Mouse (Mus musculus): ENCODE results near the gene Ppp2r5a. TPM values are rescaled to one million over a fixed set of nuclear protein-coding genes. Genes with fewer than 3 reads are reported as not detected.

Gene Ppp2r5a
- 10.5 and 11.8 TPM in 2 replicates for polyA plus RNA-seq (2014; fragmentation: Nextera tagmentation; extraction: Ambion mirVana)

DNA sequence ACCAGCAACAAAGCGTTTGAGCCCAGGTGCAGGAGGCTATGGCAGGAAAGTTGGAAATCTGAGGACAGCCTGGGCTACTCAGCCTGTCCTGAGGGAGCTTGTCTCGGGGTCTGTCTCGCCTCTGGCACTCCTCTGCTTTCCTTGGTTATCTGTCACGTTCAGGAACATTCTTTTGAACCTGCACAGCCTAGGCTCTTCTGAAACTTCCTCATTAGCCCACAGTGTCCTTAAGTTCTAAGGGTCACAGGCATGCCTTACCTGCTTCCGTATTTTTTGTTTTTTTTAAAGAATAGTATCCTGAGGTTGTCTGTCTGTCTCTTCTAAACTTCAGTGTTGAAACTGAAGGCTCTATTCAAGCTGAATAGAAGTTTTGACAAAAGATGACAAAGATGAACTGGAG is at the start of gene Ppp2r5a:
Gene Ppp2r5a (minus strand): TSS at position 199 of the 400 bp plus-strand sequence.
- H3K27me3 ChIP-seq (replicated peaks; ENCODE audit: control insufficient read depth, insufficient read depth, low read length), result no peaks in the 10 kb centered on the region
- DNase-seq (ENCODE audit: low spot score) (no peak), ATAC-seq (no peak)
- no peaks in the 10 kb centered on the region for H3K9me3 ChIP-seq (replicated peaks; ENCODE audit: control insufficient read depth, low read length)
- no peaks in the 10 kb centered on the region for H3K36me3 ChIP-seq (ENCODE audit: control insufficient read depth, insufficient read depth, low read length)
- no peak within 1 kb of the TSS for H3K4me3 ChIP-seq (ENCODE audit: low read depth, low read length)
- H3K27ac ChIP-seq (ENCODE audit: low read depth, low read length), result no peak within 1 kb of the TSS
- no peak within 1 kb of the TSS for H3K9ac ChIP-seq (ENCODE audit: low read length)
- no peaks in the 10 kb centered on the region for H3K4me1 ChIP-seq (ENCODE audit: control insufficient read depth, insufficient read depth, low read length)
- WGBS, result 63% methylated on average over 5 of the region's 5 CpGs
- no peak within 1 kb of the TSS for H3K4me2 ChIP-seq (ENCODE audit: low read length)

- H3K36me3 ChIP-seq (ENCODE audit: control insufficient read depth, insufficient read depth, low read length), result no peaks in the 10 kb centered on the region
- ATAC-seq (no peak), DNase-seq (ENCODE audit: low spot score) (no peak)
- H3K4me2 ChIP-seq (ENCODE audit: low read length), result no peak overlapping the region
- WGBS, result 82% methylated on average over 5 of the region's 5 CpGs
- H3K27ac ChIP-seq (ENCODE audit: low read depth, low read length), result no peak overlapping the region
- no peaks in the 10 kb centered on the region for H3K9me3 ChIP-seq (replicated peaks; ENCODE audit: control insufficient read depth, low read length)
- H3K4me3 ChIP-seq (ENCODE audit: low read depth, low read length), result no peak overlapping the region
- H3K4me1 ChIP-seq (ENCODE audit: control insufficient read depth, insufficient read depth, low read length), result no peaks in the 10 kb centered on the region
- no peak overlapping the region for H3K9ac ChIP-seq (ENCODE audit: low read length)
- no peaks in the 10 kb centered on the region for H3K27me3 ChIP-seq (replicated peaks; ENCODE audit: control insufficient read depth, insufficient read depth, low read length)
These were observed 47.5 kb upstream of the Ppp2r5a start for GRCm38 (mm10) chr1:191450614-191451013.

GRCm38 (mm10) chr1:191449537-191449936 is 46.5 kb upstream of the Ppp2r5a start:
- H3K36me3 ChIP-seq (ENCODE audit: control insufficient read depth, insufficient read depth, low read length), result no peaks in the 10 kb centered on the region
- H3K9ac ChIP-seq (ENCODE audit: low read length), result no peak overlapping the region
- H3K27me3 ChIP-seq (replicated peaks; ENCODE audit: control insufficient read depth, insufficient read depth, low read length), result no peaks in the 10 kb centered on the region
- H3K27ac ChIP-seq (ENCODE audit: low read depth, low read length), result no peak overlapping the region
- no peak for DNase-seq (ENCODE audit: low spot score)
- no peak overlapping the region for H3K4me2 ChIP-seq (ENCODE audit: low read length)
- WGBS, result 91% methylated on average over 4 of the region's 4 CpGs
- no peak overlapping the region for H3K4me3 ChIP-seq (ENCODE audit: low read depth, low read length)
- ATAC-seq, result no peak
- H3K4me1 ChIP-seq (ENCODE audit: control insufficient read depth, insufficient read depth, low read length), result no peaks in the 10 kb centered on the region
- H3K9me3 ChIP-seq (replicated peaks; ENCODE audit: control insufficient read depth, low read length), result no peaks in the 10 kb centered on the region

GRCm38 (mm10) chr1:191447391-191448016 is 44.4 kb upstream of the Ppp2r5a start:
- Histone ChIP-seq H3K4me1 (ENCODE audit: control insufficient read depth, insufficient read depth, low read length) (no peaks in the 10 kb centered on the region), H3K4me2 (ENCODE audit: low read length) (no peak overlapping the region), H3K9ac (ENCODE audit: low read length) (no peak overlapping the region), H3K36me3 (ENCODE audit: control insufficient read depth, insufficient read depth, low read length) (no peaks in the 10 kb centered on the region), H3K4me3 (ENCODE audit: low read depth, low read length) (no peak overlapping the region), H3K9me3 (replicated peaks; ENCODE audit: control insufficient read depth, low read length) (no peaks in the 10 kb centered on the region), H3K27me3 (replicated peaks; ENCODE audit: control insufficient read depth, insufficient read depth, low read length) (no peaks in the 10 kb centered on the region), H3K27ac (ENCODE audit: low read depth, low read length) (no peak overlapping the region)
- no peak for ATAC-seq
- WGBS, result 73% methylated on average over 6 of the region's 6 CpGs
- no peak for DNase-seq (ENCODE audit: low spot score)

DNA sequence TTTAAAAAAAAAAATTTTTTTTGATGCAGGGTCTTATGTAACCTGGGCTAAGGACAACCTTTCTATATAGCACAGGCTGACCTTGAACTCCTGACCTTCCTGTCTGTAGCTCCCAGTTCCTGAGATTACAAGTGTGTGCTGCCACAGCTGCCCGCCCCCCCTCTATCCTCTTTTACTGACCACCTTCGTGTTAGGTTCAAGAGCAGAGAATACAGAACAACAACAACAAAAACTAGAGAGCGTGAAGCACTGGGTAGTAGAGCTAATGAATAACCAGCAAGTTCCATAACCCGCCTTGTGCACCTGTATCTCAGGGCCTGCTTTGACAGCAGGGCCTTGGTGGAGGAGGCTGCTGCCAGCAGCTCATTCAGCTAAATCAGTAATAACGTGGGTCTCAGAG is 43.2 kb upstream of the Ppp2r5a start:
- Histone ChIP-seq H3K4me2 (ENCODE audit: low read length) (no peak overlapping the region), H3K4me1 (ENCODE audit: control insufficient read depth, insufficient read depth, low read length) (no peaks in the 10 kb centered on the region), H3K9me3 (replicated peaks; ENCODE audit: control insufficient read depth, low read length) (no peaks in the 10 kb centered on the region), H3K9ac (ENCODE audit: low read length) (no peak overlapping the region), H3K4me3 (ENCODE audit: low read depth, low read length) (no peak overlapping the region), H3K27me3 (replicated peaks; ENCODE audit: control insufficient read depth, insufficient read depth, low read length) (no peaks in the 10 kb centered on the region), H3K36me3 (ENCODE audit: control insufficient read depth, insufficient read depth, low read length) (no peaks in the 10 kb centered on the region), H3K27ac (ENCODE audit: low read depth, low read length) (no peak overlapping the region)
- WGBS, result 75% methylated on average over 5 of the region's 5 CpGs
- DNase-seq (ENCODE audit: low spot score), result no peak
- no peak for ATAC-seq

GRCm38 (mm10) chr1:191445831-191446258 is 42.8 kb upstream of the Ppp2r5a start:
- Histone ChIP-seq H3K27me3 (replicated peaks; ENCODE audit: control insufficient read depth, insufficient read depth, low read length) (no peaks in the 10 kb centered on the region), H3K9ac (ENCODE audit: low read length) (no peak overlapping the region), H3K4me2 (ENCODE audit: low read length) (no peak overlapping the region), H3K27ac (ENCODE audit: low read depth, low read length) (no peak overlapping the region), H3K36me3 (ENCODE audit: control insufficient read depth, insufficient read depth, low read length) (no peaks in the 10 kb centered on the region), H3K4me3 (ENCODE audit: low read depth, low read length) (no peak overlapping the region), H3K4me1 (ENCODE audit: control insufficient read depth, insufficient read depth, low read length) (no peaks in the 10 kb centered on the region), H3K9me3 (replicated peaks; ENCODE audit: control insufficient read depth, low read length) (no peaks in the 10 kb centered on the region)
- 83% methylated on average over 9 of the region's 9 CpGs for WGBS
- DNase-seq (ENCODE audit: low spot score) (no peak), ATAC-seq (no peak)

GRCm38 (mm10) chr1:191445401-191445800 is 42.3 kb upstream of the Ppp2r5a start:
- Histone ChIP-seq H3K4me2 (ENCODE audit: low read length) (no peak overlapping the region), H3K4me1 (ENCODE audit: control insufficient read depth, insufficient read depth, low read length) (no peaks in the 10 kb centered on the region), H3K27me3 (replicated peaks; ENCODE audit: control insufficient read depth, insufficient read depth, low read length) (no peaks in the 10 kb centered on the region), H3K4me3 (ENCODE audit: low read depth, low read length) (no peak overlapping the region), H3K9ac (ENCODE audit: low read length) (no peak overlapping the region), H3K27ac (ENCODE audit: low read depth, low read length) (no peak overlapping the region), H3K9me3 (replicated peaks; ENCODE audit: control insufficient read depth, low read length) (no peaks in the 10 kb centered on the region), H3K36me3 (ENCODE audit: control insufficient read depth, insufficient read depth, low read length) (no peaks in the 10 kb centered on the region)
- no peak for ATAC-seq
- DNase-seq (ENCODE audit: low spot score), result no peak
- WGBS, result 91% methylated on average over 12 of the region's 12 CpGs

DNA sequence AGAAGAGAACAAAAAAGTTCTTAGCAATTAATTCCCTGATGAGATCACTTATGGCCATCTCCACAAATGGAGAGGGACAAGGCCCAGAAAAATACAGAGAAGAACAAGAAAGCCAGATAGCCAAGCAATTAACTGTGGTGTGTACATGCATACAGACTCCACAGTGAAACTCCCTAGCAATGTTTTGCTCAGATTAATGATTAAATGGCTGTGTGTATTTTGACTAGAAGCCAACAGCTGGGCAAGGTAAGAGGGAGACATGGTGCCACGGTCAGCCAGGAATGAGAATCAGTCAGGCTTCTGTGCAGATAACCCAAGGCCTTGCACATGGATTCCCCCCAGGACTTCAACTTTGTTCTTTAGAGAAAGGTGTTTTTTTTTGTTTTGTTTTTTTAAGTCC is 41.4 kb upstream of the Ppp2r5a start:
- Histone ChIP-seq H3K4me3 (ENCODE audit: low read depth, low read length) (no peak overlapping the region), H3K4me2 (ENCODE audit: low read length) (no peak overlapping the region), H3K9me3 (replicated peaks; ENCODE audit: control insufficient read depth, low read length) (no peaks in the 10 kb centered on the region), H3K27ac (ENCODE audit: low read depth, low read length) (no peak overlapping the region), H3K27me3 (replicated peaks; ENCODE audit: control insufficient read depth, insufficient read depth, low read length) (no peaks in the 10 kb centered on the region), H3K9ac (ENCODE audit: low read length) (no peak overlapping the region), H3K36me3 (ENCODE audit: control insufficient read depth, insufficient read depth, low read length) (no peaks in the 10 kb centered on the region), H3K4me1 (ENCODE audit: control insufficient read depth, insufficient read depth, low read length) (no peaks in the 10 kb centered on the region)
- no peak for DNase-seq (ENCODE audit: low spot score)
- no peak for ATAC-seq
- 83% methylated on average over 1 of the region's 1 CpGs for WGBS

GRCm38 (mm10) chr1:191439011-191439410 is 35.9 kb upstream of the Ppp2r5a start:
- Histone ChIP-seq H3K9ac (ENCODE audit: low read length) (no peak overlapping the region), H3K27me3 (replicated peaks; ENCODE audit: control insufficient read depth, insufficient read depth, low read length) (no peaks in the 10 kb centered on the region), H3K36me3 (ENCODE audit: control insufficient read depth, insufficient read depth, low read length) (no peaks in the 10 kb centered on the region), H3K27ac (ENCODE audit: low read depth, low read length) (no peak overlapping the region), H3K4me2 (ENCODE audit: low read length) (no peak overlapping the region), H3K9me3 (replicated peaks; ENCODE audit: control insufficient read depth, low read length) (no peaks in the 10 kb centered on the region), H3K4me3 (ENCODE audit: low read depth, low read length) (no peak overlapping the region), H3K4me1 (ENCODE audit: control insufficient read depth, insufficient read depth, low read length) (peaks cover 8% of the 10 kb centered on the region; the same call in 1 of the 2 replicates)
- DNase-seq (ENCODE audit: low spot score), result no peak
- ATAC-seq, result no peak
- WGBS, result 57% methylated on average over 3 of the region's 3 CpGs

Measured in forebrain, embryonic 14.5 days (tissue).